14 mouse cellular contexts compared by ENCODE assay signal in the genomic region with DNA sequence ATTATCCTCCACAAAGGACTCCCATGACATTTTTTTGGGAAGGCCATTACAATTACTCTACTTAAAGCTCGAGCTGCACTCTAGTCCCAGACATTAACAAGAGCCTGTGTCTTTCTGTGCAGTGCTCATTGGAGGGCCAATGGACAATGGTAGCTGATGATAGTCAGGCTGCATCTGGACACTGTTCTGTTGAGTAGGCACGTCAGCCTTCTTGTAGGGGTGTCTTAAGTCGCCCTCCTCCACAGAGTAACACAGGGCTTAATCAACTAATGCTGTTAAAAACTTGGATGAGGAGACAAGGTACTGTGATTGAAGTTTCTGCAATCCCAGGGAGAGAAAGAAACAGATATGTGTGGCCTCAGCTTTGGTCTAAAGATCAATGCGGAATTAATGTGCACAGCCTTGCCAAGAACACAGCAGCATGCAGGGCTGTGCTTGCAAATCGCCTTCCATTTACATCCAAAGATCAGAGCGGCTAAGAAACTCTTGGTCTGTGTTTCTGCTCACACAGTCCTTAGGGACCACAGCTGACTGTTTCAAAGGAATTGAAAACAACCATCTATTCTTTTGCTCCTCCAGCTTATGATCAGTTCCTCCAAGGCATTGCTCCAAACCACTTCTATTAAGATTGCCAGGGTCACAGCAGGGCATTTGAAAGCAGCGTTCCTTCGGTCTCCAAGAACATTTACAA.
DNase-seq lines count a peak whose midpoint lies in the region; ATAC-seq and TF ChIP-seq lines count a peak whose summit lies in the region.
"Had no signal": no experiment of that assay in that cellular context is flagged by ENCODE, and none has a peak within 500 bp of the region (broad histone marks: within the 10 kb centered on the region; RNA-seq: fewer than 3 reads in every experiment).

No protein-coding gene starts in this region.

- H3K9ac ChIP-seq in forebrain, embryonic 13.5 days: no peak overlapping the region
- no peak overlapping the region for H3K9ac ChIP-seq in forebrain, embryonic 11.5 days (ENCODE audit: low read length)
- no peak overlapping the region for H3K9ac ChIP-seq in hindbrain, postnatal 0 days (replicated peaks; ENCODE audit: low read length)
- no peak overlapping the region for H3K9ac ChIP-seq in hindbrain, embryonic 11.5 days (ENCODE audit: low read depth, low read length)
- no peak overlapping the region for H3K9ac ChIP-seq in embryonic facial prominence, embryonic 12.5 days
- no peak overlapping the region for H3K9ac ChIP-seq in midbrain, embryonic 16.5 days (ENCODE audit: low read depth, low read length)
- no peak overlapping the region for H3K9ac ChIP-seq in intestine, embryonic 15.5 days
- H3K9ac ChIP-seq: heart, embryonic 13.5 days; lung, embryonic 15.5 days had no signal

- 49% methylated on average over 8 of the region's 8 CpGs for WGBS in forebrain, embryonic 13.5 days
- WGBS in forebrain, embryonic 11.5 days: 70% methylated on average over 8 of the region's 8 CpGs
- 33% methylated on average over 8 of the region's 8 CpGs for WGBS in hindbrain, postnatal 0 days
- WGBS in hindbrain, embryonic 11.5 days: 67% methylated on average over 8 of the region's 8 CpGs
- WGBS in embryonic facial prominence, embryonic 12.5 days: 44% methylated on average over 8 of the region's 8 CpGs
- 35% methylated on average over 8 of the region's 8 CpGs for WGBS in midbrain, embryonic 16.5 days
- 71% methylated on average over 8 of the region's 8 CpGs for WGBS in intestine, embryonic 15.5 days

- H3K4me1 ChIP-seq in forebrain, embryonic 13.5 days: 0 out of 2 replicates have a peak, but pooled peaks cover 2% of the 10 kb centered on the region
- H3K4me1 ChIP-seq in forebrain, embryonic 11.5 days (replicated peaks; ENCODE audit: control insufficient read depth, insufficient read depth, low read length): no peaks in the 10 kb centered on the region
- H3K4me1 ChIP-seq in hindbrain, postnatal 0 days (ENCODE audit: insufficient read depth, low read length): no peaks in the 10 kb centered on the region
- no peaks in the 10 kb centered on the region for H3K4me1 ChIP-seq in hindbrain, embryonic 11.5 days (replicated peaks; ENCODE audit: control insufficient read depth, insufficient read depth, low read length)
- no peaks in the 10 kb centered on the region for H3K4me1 ChIP-seq in embryonic facial prominence, embryonic 12.5 days
- peaks cover 5% of the 10 kb centered on the region; the same call in 1 of the 2 replicates for H3K4me1 ChIP-seq in midbrain, embryonic 16.5 days (ENCODE audit: control insufficient read depth, insufficient read depth, low read length)
- no peaks in the 10 kb centered on the region for H3K4me1 ChIP-seq in intestine, embryonic 15.5 days (replicated peaks)
- H3K4me1 ChIP-seq: lung, embryonic 15.5 days had no signal

- no peaks in the 10 kb centered on the region for H3K36me3 ChIP-seq in forebrain, embryonic 13.5 days (ENCODE audit: poor library complexity, severe bottlenecking)
- H3K36me3 ChIP-seq in forebrain, embryonic 11.5 days (ENCODE audit: control insufficient read depth, insufficient read depth, low read length): no peaks in the 10 kb centered on the region
- no peaks in the 10 kb centered on the region for H3K36me3 ChIP-seq in hindbrain, postnatal 0 days (ENCODE audit: insufficient read depth, low read length)
- H3K36me3 ChIP-seq in hindbrain, embryonic 11.5 days (ENCODE audit: control insufficient read depth, insufficient read depth, low read length): no peaks in the 10 kb centered on the region
- no peaks in the 10 kb centered on the region for H3K36me3 ChIP-seq in embryonic facial prominence, embryonic 12.5 days
- H3K36me3 ChIP-seq in midbrain, embryonic 16.5 days (ENCODE audit: control insufficient read depth, insufficient read depth, low read length): no peaks in the 10 kb centered on the region
- H3K36me3 ChIP-seq in intestine, embryonic 15.5 days: no peaks in the 10 kb centered on the region
- H3K36me3 ChIP-seq: heart, embryonic 13.5 days; lung, embryonic 15.5 days had no signal

- H3K4me3 ChIP-seq in forebrain, embryonic 13.5 days: no peak overlapping the region
- no peak overlapping the region for H3K4me3 ChIP-seq in forebrain, embryonic 11.5 days (ENCODE audit: low read depth, low read length)
- no peak overlapping the region for H3K4me3 ChIP-seq in hindbrain, postnatal 0 days (ENCODE audit: low read length)
- H3K4me3 ChIP-seq in hindbrain, embryonic 11.5 days (ENCODE audit: low read depth, low read length): no peak overlapping the region
- H3K4me3 ChIP-seq in embryonic facial prominence, embryonic 12.5 days: no peak overlapping the region
- H3K4me3 ChIP-seq in midbrain, embryonic 16.5 days (ENCODE audit: low read depth, low read length): no peak overlapping the region
- no peak overlapping the region for H3K4me3 ChIP-seq in intestine, embryonic 15.5 days (replicated peaks)
- H3K4me3 ChIP-seq: heart, embryonic 13.5 days; lung, embryonic 15.5 days had no signal

- no peak for DNase-seq in forebrain, embryonic 11.5 days (ENCODE audit: low spot score)
- peak; percentile 68 for DNase-seq in hindbrain, postnatal 0 days (ENCODE audit: low spot score)
- no peak for DNase-seq in hindbrain, embryonic 11.5 days (ENCODE audit: low spot score)
- DNase-seq in neural tube, embryonic 10.5 days (ENCODE audit: extremely low spot score, low spot score): no peak
- DNase-seq: adrenal gland, postnatal 10 days; cerebellum, adult 8-10 months; kidney, adult 11 months; thymus, adult 18-20 months had no signal

- no peaks in the 10 kb centered on the region for H3K27me3 ChIP-seq in forebrain, embryonic 13.5 days
- no peaks in the 10 kb centered on the region for H3K27me3 ChIP-seq in forebrain, embryonic 11.5 days (ENCODE audit: control insufficient read depth, insufficient read depth, low read length)
- no peaks in the 10 kb centered on the region for H3K27me3 ChIP-seq in hindbrain, postnatal 0 days (ENCODE audit: insufficient read depth, low read length)
- H3K27me3 ChIP-seq in hindbrain, embryonic 11.5 days (ENCODE audit: control insufficient read depth, insufficient read depth, low read length): no peaks in the 10 kb centered on the region
- H3K27me3 ChIP-seq in embryonic facial prominence, embryonic 12.5 days: no peaks in the 10 kb centered on the region
- H3K27me3 ChIP-seq in midbrain, embryonic 16.5 days (ENCODE audit: control insufficient read depth, insufficient read depth, low read depth, low read length): no peaks in the 10 kb centered on the region
- no peaks in the 10 kb centered on the region for H3K27me3 ChIP-seq in intestine, embryonic 15.5 days (replicated peaks)
- H3K27me3 ChIP-seq: heart, embryonic 13.5 days; lung, embryonic 15.5 days had no signal

- no peak overlapping the region for H3K4me2 ChIP-seq in forebrain, embryonic 13.5 days
- H3K4me2 ChIP-seq in forebrain, embryonic 11.5 days (ENCODE audit: low read depth, low read length, severe bottlenecking): no peak overlapping the region
- H3K4me2 ChIP-seq in hindbrain, postnatal 0 days (ENCODE audit: low read depth, low read length): no peak overlapping the region
- H3K4me2 ChIP-seq in hindbrain, embryonic 11.5 days (replicated peaks; ENCODE audit: low read depth, low read length): no peak overlapping the region
- no peak overlapping the region for H3K4me2 ChIP-seq in embryonic facial prominence, embryonic 12.5 days (replicated peaks)
- no peak overlapping the region for H3K4me2 ChIP-seq in midbrain, embryonic 16.5 days (ENCODE audit: low read length)
- H3K4me2 ChIP-seq in intestine, embryonic 15.5 days (replicated peaks): no peak overlapping the region
- H3K4me2 ChIP-seq: heart, embryonic 13.5 days; lung, embryonic 15.5 days had no signal

- no peak overlapping the region for H3K27ac ChIP-seq in forebrain, embryonic 13.5 days
- no peak overlapping the region for H3K27ac ChIP-seq in forebrain, embryonic 11.5 days (ENCODE audit: low read depth, low read length)
- no peak overlapping the region for H3K27ac ChIP-seq in hindbrain, postnatal 0 days
- H3K27ac ChIP-seq in hindbrain, embryonic 11.5 days (ENCODE audit: low read depth, low read length): no peak overlapping the region
- 0 out of 2 replicates have a peak overlapping the region, but pooled peaks have one; percentile 19 for H3K27ac ChIP-seq in embryonic facial prominence, embryonic 12.5 days
- no peak overlapping the region for H3K27ac ChIP-seq in midbrain, embryonic 16.5 days (ENCODE audit: low read length)
- H3K27ac ChIP-seq in intestine, embryonic 15.5 days: no peak overlapping the region
- H3K27ac ChIP-seq: heart, embryonic 13.5 days; lung, embryonic 15.5 days had no signal

- ATAC-seq in forebrain, embryonic 13.5 days: peak; percentile 69
- no peak for ATAC-seq in forebrain, embryonic 11.5 days (replicated peaks; ENCODE audit: low FRiP score)
- ATAC-seq in hindbrain, postnatal 0 days: 0 out of 2 replicates have a peak, but pooled peaks have one; percentile 74
- ATAC-seq in hindbrain, embryonic 11.5 days (ENCODE audit: low FRiP score): no peak
- ATAC-seq in embryonic facial prominence, embryonic 12.5 days (ENCODE audit: insufficient number of reproducible peaks, insufficient read depth, low FRiP score, low TSS enrichment): no peak
- peak; percentile 56 for ATAC-seq in midbrain, embryonic 16.5 days
- no peak for ATAC-seq in intestine, embryonic 15.5 days

- TF ChIP-seq CTCF in hindbrain, postnatal 0 days (IDR thresholded peaks at IDR 0.05; ENCODE audit: low read depth): no peak

- no peaks in the 10 kb centered on the region for H3K9me3 ChIP-seq in forebrain, embryonic 13.5 days (replicated peaks)
- H3K9me3 ChIP-seq in forebrain, embryonic 11.5 days (ENCODE audit: control insufficient read depth, low read length): no peaks in the 10 kb centered on the region
- H3K9me3 ChIP-seq in hindbrain, postnatal 0 days (ENCODE audit: low read length): no peaks in the 10 kb centered on the region
- no peaks in the 10 kb centered on the region for H3K9me3 ChIP-seq in hindbrain, embryonic 11.5 days (ENCODE audit: control insufficient read depth, low read length)
- H3K9me3 ChIP-seq in embryonic facial prominence, embryonic 12.5 days: no peaks in the 10 kb centered on the region
- no peaks in the 10 kb centered on the region for H3K9me3 ChIP-seq in midbrain, embryonic 16.5 days (replicated peaks; ENCODE audit: control insufficient read depth, low read length, poor library complexity, severe bottlenecking)
- no peaks in the 10 kb centered on the region for H3K9me3 ChIP-seq in intestine, embryonic 15.5 days
- H3K9me3 ChIP-seq: heart, embryonic 13.5 days; lung, embryonic 15.5 days had no signal

Comparison
In these comparisons a context has a peak if more than half of its experiments do, and no peak if none do; other contexts are left out.
1. ATAC-seq: peak in forebrain, embryonic 13.5 days (single experiment), hindbrain, postnatal 0 days (single experiment) and midbrain, embryonic 16.5 days (single experiment); none in forebrain, embryonic 11.5 days (single experiment), hindbrain, embryonic 11.5 days (single experiment), embryonic facial prominence, embryonic 12.5 days (single experiment) and intestine, embryonic 15.5 days (single experiment).